Mouse (Mus musculus) spleen, embryonic (tissue): ENCODE data around the gene Nup188.

Source experiments
- CTCF ChIA-PET: fragments of 350-600 bp; sonication (Branson Sonifier 250); formaldehyde crosslinking; loops from one replicate; lab custom pipeline; 2022; lab: Charles Lee

The Nup188 gene

DNA sequence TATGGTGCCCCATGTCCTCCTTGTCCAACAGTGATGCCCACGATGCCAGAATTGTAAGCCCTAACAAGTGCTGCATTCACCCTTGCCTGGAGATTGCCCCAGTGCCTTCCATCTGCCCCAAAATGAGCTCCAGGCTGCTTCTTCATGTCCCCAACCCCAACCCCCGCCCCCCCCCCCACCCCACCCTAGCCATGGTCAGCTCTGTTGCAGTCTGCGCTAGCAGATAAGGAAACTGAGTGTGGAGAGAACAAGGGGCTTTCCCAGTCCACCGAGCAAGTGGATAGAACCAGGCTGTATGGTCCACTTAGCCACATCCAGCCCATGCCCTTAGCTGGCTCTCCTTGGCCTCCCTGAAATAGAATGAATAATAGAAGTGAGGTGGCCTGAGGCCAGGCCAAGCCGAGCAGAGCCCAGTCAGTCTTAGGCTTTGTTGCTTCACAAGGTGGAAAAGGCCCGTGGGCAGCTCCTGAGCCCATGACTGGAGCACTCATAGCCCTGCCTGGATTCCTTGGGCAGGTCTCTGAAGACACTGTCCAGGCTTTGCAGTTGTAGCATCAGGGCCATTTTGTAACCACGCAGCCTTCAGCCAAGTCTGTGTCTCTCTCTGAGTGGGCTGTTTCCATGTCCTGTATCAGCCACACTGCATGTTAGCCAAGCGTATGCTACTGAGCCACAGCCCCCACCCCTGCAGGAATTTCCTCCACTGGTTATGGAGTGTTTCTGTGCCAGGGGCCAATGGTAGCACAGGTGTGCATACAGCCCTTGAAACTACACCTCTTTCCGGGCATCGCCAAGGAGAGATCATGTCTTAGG, 94.6 kb downstream of the Nup188 start:
- CTCF ChIA-PET: no interaction called here

DNA sequence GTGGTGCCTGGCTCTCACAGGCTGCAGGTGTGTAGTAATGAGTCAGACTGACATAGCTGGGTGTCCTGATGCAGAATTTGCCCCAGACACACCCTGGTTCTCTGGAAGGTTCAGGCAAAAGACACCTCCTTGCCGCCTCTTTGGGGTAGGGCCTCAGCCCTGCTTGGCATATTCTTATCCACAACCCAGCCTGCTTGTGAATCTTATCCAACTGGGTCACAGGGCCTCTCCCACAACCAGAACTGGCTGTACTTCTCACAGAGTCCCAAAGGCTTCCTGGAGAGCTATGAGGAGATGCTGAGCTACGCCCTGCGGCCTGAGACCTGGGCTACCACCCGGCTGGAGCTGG, 95.2 kb downstream of the Nup188 start:
- CTCF ChIA-PET: no interaction called here

DNA sequence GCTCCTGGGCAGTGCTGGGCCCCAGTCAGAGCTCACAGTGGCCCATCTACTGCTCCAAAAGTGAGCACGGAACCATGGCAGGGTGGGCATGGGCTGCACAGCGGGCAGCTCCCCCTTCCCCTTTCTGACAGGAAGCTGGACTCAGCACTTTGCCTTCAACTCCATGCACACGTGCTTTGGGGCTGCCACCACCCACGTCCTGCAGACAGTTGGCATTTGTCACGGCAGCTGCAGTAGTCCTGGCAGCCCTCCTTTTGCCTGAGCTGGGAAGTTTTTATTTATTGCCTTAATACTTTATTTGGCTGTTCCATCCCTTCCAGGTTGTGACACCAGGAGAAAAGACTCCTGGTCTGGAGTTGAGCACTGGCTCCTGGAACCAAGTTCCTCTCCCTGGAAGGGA, 98.6 kb downstream of the Nup188 start:
- CTCF ChIA-PET: no interaction called here

DNA sequence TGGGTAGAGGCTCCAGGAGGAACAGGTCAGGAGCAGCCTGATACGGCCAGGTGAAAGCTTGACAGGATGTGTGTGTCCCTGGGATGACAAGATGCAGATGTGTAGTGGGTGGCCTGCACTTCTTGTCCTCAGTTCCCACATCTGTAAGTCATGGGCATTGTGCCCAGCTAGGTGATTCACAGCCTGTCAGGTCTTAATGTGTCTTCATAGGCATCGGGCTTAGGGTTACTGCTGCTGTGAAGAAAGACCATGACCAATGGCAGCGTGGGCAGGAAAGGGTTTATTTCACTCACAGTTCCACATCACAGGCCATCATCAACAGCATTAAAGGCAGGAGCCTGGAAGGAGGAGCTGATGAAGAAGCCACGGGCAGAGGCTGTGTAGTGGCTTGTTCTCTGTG, 99.4 kb downstream of the Nup188 start:
- CTCF ChIA-PET: no interaction called here

DNA sequence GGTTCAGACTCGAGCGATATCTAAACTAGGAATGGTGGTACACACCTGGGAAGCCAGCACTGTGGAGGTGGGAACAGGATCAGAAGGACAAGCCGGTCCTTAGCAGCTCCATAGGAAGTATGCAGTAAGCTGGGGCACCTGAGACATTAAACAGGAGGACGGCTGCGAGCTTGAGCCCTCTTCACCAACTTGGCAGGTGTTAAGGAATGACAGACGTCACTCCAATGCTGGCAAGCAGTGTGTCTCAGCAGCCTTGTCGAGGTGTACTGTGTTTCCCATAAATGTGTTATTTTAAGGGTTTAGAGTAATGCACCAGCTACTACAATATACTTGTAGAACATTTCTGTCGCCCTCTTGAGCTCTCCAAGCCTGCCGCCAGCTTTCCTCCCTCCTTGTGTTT, 100.7 kb downstream of the Nup188 start:
- CTCF ChIA-PET: no interaction called here

DNA sequence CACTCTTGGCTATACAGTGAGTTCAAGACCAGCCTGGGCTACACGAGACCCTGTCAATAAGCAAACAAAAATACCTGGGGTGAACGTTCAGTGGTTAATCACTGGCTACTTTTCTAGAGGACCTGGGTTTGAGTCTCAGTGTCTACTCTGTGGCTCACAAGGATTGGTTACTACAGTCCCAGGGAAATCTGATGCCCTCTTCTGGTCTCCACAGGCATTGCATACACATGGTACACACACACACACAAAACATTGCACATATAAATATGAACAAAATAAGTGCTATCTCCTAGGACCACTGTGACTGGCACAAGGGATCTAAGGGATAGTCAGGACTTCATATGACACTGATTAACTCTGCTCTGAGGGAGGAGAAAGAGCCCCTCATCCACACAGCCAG, 102.8 kb downstream of the Nup188 start:
- CTCF ChIA-PET: no interaction called here

DNA sequence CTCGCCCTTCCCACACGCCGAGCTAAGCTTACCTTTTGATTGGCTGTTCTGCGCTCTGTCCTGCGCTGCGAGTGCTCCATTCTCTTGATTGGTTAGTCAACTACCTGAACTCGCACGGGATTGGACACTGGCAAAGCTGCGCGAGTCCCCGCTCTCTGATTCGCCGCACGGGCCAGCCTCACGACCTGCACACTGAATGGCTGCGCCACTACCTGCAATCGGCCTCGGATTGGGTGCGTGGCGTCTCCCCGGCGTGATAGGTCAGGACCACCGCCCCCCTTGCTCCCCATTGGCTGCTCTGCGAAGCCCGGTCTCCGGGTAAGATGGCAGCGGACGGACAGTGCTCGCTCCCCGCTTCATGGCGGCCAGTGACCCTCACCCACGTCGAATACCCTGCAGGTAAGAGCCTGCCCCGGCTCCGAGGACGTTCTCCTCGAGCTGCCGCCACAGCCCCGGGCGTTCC, 105.9 kb downstream of the Nup188 start, which contains the start of gene Dolpp1:
Dolpp1 (plus strand) TSS at position 141 of the 463 bp plus-strand sequence.
- CTCF ChIA-PET: no interaction called here

DNA sequence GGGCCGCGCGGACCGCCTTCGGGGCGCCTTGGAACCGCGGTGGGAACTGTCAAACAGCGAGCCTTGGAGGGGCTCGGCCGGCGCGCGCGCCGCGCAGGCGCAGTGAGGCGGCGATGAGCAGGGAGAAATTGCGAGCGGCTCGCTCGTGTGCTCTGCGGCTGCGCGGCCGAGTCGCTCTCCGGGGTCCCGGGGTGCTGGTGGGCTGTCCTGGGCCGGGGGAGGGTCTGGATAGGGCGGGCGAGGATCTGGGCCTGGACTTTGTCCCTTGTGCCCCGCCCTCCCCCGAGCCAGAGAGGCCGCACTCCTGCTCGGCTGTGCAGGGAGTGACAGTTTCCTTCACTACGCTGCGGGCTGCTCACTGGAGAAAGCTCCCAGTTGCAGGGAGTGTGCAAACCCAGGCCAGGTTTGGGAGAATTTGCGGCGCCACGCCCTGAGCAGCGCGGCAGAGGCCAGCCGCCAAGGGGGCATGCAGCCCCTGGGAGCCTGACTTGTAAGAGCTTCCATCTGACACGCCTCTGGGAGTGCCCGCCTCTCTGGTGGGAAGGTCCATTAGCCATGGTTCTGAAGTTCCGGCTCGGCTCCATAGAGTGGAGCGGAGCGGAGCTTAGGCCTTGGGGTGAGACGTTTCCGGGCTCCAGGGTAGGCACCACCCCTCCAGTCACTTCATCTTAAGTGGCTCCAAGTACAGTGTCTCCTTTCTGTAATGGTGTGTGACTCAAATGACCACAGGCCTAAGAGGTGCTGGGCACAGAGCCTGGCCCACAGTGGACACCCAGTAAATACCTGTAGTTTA, 106.6 kb downstream of the Nup188 start:
- CTCF ChIA-PET: no interaction called here

DNA sequence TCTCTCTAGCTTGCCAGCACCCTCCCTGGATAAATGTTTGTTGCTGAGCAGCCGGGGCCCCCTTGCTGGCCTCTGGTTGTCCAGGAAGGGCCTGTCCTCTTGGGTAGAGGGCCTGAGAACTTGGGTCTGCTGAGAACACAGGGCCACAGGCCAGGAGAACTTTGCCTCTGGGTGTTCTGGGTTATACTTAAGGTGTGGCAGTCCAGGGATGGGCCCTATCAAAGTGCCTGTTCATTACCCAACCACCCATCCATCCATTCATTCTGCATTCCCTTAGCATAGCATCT, 107.1 kb downstream of the Nup188 start:
- CTCF ChIA-PET: no interaction called here
